Mouse (Mus musculus) bone marrow, adult 2 months (tissue): ENCODE results near the gene Cebpe.

ENCODE experiments used
- CTCF ChIP-seq: fragments of 200-500 bp; IDR thresholded peaks from 2 replicates; pipeline ENCODE4 v1.5.1; 2011; ENCODE audit warnings: low read length, control low read depth; ENCODE audit not compliant: control insufficient read depth, insufficient read depth
- POLR2A ChIP-seq: fragments of 200-500 bp; IDR thresholded peaks from 2 replicates; pipeline ENCODE4 v1.6.1; 2011; ENCODE audit warnings: low read depth, mild to moderate bottlenecking, control low read depth, low read length, borderline replicate concordance; ENCODE audit not compliant: control insufficient read depth

- no peak for TF ChIP-seq CTCF
- TF ChIP-seq POLR2A = no peak
Observed at GRCm38 (mm10) chr14:54737634-54738033, 25.7 kb upstream of the Cebpe start.
